Mouse (Mus musculus): ENCODE measurements around the gene Stx5a. TPM values are rescaled to one million over a fixed set of nuclear protein-coding genes. Genes with fewer than 3 reads are reported as not detected.
"Not testable (repeated sequence)": the region's sequence is repeated elsewhere in the genome, so short reads cannot be mapped to it uniquely, and the experiment has no call there.

Stx5a gene
- total RNA-seq, 2 experiments from 2014 or later: 70.8 to 77.5 TPM

GRCm38 (mm10) chr19:8715868-8716766, 25.1 kb upstream of the Stx5a start:
- intact Hi-C loops (cut with DNase I): no loop called here

DNA sequence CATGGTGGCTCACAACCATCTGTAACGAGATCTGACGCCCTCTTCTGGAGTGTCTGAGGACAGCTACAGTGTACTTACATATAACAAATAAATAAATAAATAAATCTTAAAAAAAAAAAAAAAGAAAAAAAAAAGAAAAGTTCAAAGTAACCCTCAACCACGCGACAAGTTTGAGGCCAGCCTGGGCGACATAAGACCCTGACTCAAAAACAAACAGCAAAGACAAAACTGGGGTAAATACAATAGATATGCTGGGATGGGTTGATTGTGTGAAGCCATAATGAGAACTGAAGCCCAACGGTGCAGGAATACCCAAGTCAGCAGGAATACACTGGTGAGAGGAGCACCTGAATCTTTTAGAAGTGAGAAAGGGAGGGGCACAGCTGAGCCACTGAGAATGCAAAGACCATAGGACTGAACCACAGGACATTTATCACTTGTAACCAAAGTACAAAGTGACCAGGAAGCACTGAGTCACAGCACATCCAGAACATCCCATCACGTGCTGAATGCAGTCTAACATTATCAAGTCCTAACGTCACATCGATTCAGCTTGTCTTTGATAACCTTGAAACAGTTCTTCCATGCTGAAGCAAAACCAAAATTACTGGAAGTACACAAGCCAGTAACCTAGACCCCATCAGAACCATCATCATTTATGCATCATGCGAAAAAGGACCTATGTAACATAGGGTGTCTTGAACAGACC, 24.3 kb upstream of the Stx5a start:
- no peak for DNase-seq
- intact Hi-C loops (cut with DNase I): no loop called here

More at GRCm38 (mm10) chr19:8715868-8716766, 25.1 kb upstream of the Stx5a start:
- DNase-seq: no peak

DNA sequence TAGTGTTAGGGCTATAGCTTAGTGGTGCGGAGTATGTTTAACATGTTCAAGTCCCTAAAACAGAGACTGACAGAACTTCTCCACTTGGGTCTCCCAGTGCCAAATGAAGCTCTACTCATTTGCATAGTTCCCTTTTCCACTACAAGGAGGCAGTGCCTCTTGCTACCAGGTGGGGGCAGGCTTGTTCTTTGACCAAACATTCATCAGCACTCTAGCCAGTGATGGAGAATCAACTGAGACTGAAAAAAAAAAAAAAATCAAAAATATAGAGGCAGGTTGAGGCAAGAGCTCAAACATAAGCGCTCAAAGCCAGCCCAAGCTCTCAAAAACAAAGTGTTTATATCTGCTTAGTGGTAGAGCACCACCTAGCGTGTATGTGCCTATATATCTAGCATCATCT, 22.9 kb upstream of the Stx5a start:
- intact Hi-C loops (cut with DNase I): no loop called here
- peak; percentile 52 for DNase-seq

DNA sequence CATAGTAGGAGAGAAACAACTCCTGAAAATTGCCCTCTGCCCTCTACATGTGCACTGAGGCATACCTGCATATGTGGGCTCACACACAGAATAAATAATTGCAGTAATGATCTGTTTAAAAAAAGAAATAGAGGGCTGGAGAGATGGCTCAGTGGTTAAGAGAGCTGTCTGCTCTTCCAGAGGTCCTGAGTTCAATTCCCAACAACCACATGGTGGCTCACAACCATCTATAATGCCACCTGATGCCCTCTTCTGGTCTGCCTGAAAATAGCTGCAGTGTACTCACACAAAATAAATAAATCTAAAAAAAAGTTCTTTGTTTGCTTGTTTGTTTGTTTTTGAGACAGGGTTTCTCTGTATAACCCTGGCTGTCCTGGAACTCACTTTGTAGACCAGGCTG, 22.2 kb upstream of the Stx5a start:
- intact Hi-C loops (cut with DNase I): not testable (repeated sequence)

GRCm38 (mm10) chr19:8721378-8721777, 19.8 kb upstream of the Stx5a start:
- intact Hi-C loops (cut with DNase I): no loop called here

More for the DNA sequence above, 22.2 kb upstream of the Stx5a start:
- DNase-seq: not testable (repeated sequence)

DNA sequence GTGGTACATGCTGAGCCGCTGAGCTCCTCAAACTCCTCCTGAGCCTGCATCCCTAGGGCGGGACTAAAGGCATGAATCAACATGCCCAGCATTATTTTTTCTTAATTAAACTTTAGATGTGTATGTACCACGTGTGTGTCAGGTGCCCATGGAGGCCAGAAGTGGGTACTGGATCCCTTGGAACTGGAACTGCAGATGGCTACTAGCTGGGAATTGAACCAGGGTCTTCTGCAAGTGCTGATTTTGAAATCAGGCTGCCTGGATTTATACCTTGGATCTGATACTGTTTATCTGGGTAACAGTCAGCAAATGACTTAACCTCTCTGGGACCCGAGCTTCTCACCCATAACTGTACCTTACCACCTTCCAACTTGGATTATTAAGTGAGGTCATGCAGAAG, 19.2 kb upstream of the Stx5a start:
- no peak for DNase-seq

More at GRCm38 (mm10) chr19:8721378-8721777, 19.8 kb upstream of the Stx5a start:
- DNase-seq: no peak

DNA sequence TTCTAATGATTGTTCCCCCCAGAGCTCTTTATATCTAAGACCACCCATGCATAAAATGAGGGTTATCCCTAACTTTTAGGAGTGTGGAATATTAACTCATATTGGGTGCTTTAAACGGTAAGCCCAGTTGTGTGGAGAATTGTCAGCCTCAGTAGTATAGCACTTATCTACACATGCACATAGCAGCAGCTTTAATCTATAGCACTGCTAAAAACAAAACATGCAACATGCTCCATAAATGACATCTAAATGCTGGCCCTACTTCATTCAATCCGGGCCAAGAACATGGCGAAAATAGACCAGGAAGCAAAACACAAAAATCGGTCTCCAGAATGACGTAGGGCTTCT, 18.7 kb upstream of the Stx5a start:
- DNase-seq: no peak
- intact Hi-C loops (cut with DNase I): no loop called here

More for the DNA sequence above, 19.2 kb upstream of the Stx5a start:
- intact Hi-C loops (cut with DNase I): no loop called here

GRCm38 (mm10) chr19:8722907-8723573, 18.2 kb upstream of the Stx5a start, which contains the start of gene Slc3a2:
TSS of gene Slc3a2 (minus strand) at chr19:8723369.
- DNase-seq: peak; percentile 98
- intact Hi-C loops (cut with DNase I): no loop called here

DNA sequence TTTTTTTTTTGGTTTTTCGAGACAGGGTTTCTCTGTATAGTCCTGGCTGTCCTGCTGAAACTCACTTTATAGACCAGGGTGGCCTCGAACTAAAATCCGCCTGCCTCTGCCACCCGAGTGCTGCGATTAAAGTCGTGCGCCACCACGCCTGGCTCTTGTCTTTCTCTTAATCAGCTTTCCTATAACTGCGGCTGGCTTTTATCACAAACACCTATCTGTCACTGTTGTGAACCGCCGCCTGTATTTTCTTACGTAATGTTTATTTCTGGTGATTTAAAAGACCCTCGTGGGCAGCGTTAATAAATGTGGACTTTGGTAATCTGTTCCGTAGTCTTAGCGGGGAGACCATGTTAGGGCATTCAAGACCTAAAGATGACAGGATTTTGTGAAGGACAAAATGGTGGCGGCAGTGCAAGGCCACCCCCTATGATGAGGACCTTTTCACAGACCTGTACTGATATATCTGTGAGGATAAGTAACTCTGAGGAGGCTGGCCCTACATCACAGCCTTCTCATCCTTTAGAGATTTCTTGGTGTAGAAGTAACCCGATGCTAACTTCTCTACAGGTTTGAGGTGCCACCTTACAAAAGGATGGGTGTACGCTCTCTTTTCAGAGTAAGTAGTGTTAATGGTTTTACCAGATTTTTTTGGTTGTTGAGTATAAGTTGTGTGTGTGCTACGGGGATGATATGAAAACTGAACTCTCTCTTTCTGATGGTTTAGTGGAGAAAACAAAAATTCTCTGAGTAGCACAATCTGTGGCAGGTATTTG, 17.5 kb upstream of the Stx5a start:
- intact Hi-C loops (cut with DNase I): no loop called here
- DNase-seq: no peak

DNA sequence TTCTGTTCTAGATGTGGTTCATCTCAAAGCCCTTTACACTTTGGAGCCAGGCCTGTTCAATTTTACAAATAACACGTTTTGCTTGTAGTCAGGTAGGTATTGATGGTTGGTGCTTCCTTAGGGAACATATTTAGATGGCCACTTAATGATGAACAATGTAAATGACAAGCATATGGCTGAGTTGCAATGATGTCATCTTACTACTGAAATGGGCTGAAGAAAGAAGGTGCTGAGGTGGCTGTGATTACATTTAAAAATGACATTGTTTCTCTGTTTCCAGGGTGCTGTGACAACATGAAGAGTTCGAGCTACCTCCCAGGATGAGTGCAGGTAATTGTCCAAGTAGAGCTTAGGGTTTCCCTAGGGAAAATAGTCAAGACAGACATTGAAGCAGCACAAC, 16.8 kb upstream of the Stx5a start:
- intact Hi-C loops (cut with DNase I): no loop called here
- no peak for DNase-seq

GRCm38 (mm10) chr19:8725081-8725613, 16.1 kb upstream of the Stx5a start:
- intact Hi-C loops (cut with DNase I): no loop called here

GRCm38 (mm10) chr19:8726609-8727390, 14.4 kb upstream of the Stx5a start:
- no peak for DNase-seq
- intact Hi-C loops (cut with DNase I): no loop called here

More at GRCm38 (mm10) chr19:8725081-8725613, 16.1 kb upstream of the Stx5a start:
- no peak for DNase-seq

DNA sequence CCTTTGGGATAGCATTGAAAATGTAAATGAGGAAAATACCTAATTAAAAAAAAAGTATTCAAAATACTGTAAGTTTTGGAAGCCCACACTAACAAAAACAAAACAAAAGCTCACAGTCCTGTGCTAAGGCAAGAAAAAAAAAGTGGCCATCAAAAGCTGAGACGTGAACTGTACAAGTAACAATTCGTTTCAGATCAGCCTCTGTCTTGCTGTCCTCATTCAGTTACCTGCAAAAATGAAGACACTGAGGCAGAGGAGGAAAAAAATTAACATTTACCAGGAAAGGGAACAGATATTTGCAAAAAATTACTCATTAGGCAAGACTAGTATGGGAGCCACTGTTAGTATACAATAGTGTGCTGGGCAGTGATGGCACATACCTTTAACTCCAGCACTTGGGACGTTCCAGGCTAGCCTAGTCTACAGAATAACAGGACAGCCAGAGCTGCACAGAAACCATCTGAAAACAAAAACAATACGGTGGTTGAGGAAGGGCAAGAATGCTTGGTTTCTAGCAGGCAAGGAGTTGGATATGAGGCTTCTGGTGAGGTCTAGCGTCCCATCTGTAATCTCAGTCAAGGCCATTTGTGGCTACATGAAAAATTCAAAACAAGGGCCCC, 13.6 kb upstream of the Stx5a start:
- DNase-seq: no peak
- intact Hi-C loops (cut with DNase I): no loop called here

- DNase-seq; intact Hi-C loops (cut with DNase I): not testable (repeated sequence)
These were observed 12.7 kb upstream of the Stx5a start for GRCm38 (mm10) chr19:8728335-8729099.

GRCm38 (mm10) chr19:8734334-8734733, 6.9 kb upstream of the Stx5a start:
- DNase-seq: no peak

DNA sequence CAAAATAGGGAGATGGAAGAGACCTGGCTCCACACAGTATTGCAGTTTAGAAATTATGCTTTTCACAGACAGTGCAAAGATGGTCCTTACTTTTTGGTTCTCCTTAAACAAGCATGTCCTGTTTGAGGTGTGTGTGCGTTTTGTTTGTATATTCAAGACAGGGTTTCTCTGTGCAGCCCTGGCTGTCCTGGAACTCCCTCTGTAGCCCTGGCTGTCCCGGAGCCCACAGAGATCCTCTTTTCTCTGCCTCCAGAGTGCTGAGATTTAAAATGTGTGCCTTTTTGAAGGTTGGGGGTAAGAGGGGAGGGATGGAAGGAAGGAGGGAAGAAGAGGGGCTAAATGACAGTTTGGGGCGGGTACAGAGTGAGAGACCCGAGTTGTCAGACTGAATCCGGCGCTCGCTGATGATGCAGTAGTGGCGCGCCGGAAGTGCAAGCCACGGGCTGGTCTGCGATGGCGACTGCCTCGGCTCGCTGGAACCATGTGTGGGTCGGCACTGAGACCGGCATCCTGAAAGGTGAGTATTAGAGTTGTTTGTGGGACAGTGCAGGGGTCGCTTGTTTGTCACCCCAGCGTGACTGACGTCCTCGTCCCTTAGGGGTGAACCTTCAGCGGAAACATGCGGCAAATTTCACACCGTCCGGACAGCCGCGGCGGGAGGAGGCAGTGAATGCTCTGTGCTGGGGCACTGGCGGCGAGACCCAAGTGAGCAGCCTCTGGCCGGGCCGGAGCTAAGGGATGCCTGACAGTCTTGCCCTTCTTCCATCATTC, 5.6 kb upstream of the Stx5a start, which contains the start of gene Wdr74:
TSS of gene Wdr74 (plus strand) at position 439 of the 771 bp plus-strand sequence.
- intact Hi-C loops (cut with DNase I): no loop called here
- DNase-seq: peak; percentile 93

More at GRCm38 (mm10) chr19:8734334-8734733, 6.9 kb upstream of the Stx5a start:
- intact Hi-C loops (cut with DNase I): no loop called here

GRCm38 (mm10) chr19:8736160-8736467, 5.1 kb upstream of the Stx5a start:
- DNase-seq: no peak
- intact Hi-C loops (cut with DNase I): no loop called here

Measured in left cerebral cortex, postnatal 4 days (tissue).